Mouse (Mus musculus) cerebellum, adult 2 months (tissue): ENCODE results near the gene Spib.

Source experiments
- CTCF ChIP-seq: fragments of 200-500 bp; IDR thresholded peaks from 2 replicates; pipeline ENCODE4 v1.5.1; 2011; ENCODE audit warnings: low read depth, mild to moderate bottlenecking, control low read depth, low read length, moderate library complexity, borderline replicate concordance; ENCODE audit not compliant: insufficient read depth
- POLR2A ChIP-seq: fragments of 200-500 bp; IDR thresholded peaks from 2 replicates; pipeline ENCODE4 v1.6.1; 2011; ENCODE audit warnings: low read length, control low read depth, borderline replicate concordance; ENCODE audit not compliant: insufficient read depth

- TF ChIP-seq CTCF (no peak), POLR2A (no peak)
Observed at GRCm38 (mm10) chr7:44490281-44490680, 41.6 kb downstream of the Spib start.
